Mouse (Mus musculus) bone marrow, adult 2 months (tissue): ENCODE measurements around the gene Nell1.

Experiments
- CTCF ChIP-seq: fragments of 200-500 bp; IDR thresholded peaks from 2 replicates; pipeline ENCODE4 v1.5.1; 2011; ENCODE audit warnings: low read length, control low read depth; ENCODE audit not compliant: control insufficient read depth, insufficient read depth
- POLR2A ChIP-seq: fragments of 200-500 bp; IDR thresholded peaks from 2 replicates; pipeline ENCODE4 v1.6.1; 2011; ENCODE audit warnings: low read depth, mild to moderate bottlenecking, control low read depth, low read length, borderline replicate concordance; ENCODE audit not compliant: control insufficient read depth

DNA sequence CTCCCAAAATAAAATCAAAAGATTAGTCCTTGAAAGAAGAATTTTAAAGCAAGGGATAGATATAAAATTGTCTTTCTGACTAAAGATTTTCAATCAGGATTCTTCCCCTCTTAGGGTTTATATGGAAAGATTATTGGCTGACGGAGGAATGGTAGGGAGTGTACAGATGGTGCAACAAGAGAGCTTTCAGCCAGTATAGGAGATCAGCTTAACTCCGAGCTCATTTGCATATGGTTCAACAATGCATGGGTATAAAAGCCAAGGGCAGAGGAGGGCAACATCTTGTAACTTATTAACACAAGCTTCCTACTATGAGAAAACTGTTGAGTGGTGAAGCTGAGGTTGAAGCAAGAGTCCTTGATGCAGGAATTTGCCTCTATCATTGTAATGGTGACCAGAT, 658.5 kb downstream of the Nell1 start:
- TF ChIP-seq CTCF (no peak), POLR2A (no peak)
